Mouse (Mus musculus) E14TG2a.4 (cell line): ENCODE results near the gene Trim66.

Source experiments
- CTCF ChIP-seq: conservative IDR thresholded peaks from 2 replicates; pipeline ENCODE4 v1.5.1; 2014; ENCODE audit warnings: low read length
- NANOG ChIP-seq: IDR thresholded peaks from 2 replicates; pipeline ENCODE4 v1.6.1; 2014; ENCODE audit warnings: borderline replicate concordance, low read length, mixed read lengths
- POU5F1 ChIP-seq: IDR thresholded peaks from 2 replicates; pipeline ENCODE4 v1.6.1; 2014; ENCODE audit warnings: low read length, borderline replicate concordance

DNA sequence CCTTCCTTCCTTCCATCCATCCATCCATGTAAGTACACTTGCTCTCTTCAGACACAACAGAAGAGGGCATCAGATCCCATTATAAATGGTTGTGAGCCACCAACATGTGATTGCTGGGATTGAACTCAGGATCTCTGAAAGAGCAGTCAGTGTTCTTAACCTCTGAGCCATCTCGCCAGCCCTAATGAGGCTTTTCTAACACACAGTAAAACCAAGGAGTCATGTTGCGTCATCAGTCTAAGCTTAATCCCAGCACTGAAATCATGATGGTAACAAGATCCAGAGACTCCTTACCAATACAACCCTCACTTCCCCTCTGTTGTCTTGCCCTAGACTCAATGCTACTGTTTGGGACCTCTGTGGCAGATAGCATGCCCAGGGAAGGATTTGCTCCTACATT lies 38.3 kb upstream of the Trim66 start:
- TF ChIP-seq CTCF = no peak
- no peak for TF ChIP-seq NANOG
- TF ChIP-seq POU5F1 = no peak
